Mouse (Mus musculus): ENCODE measurements around the gene Crybg2.

- TF ChIP-seq POLR2A (IDR thresholded peaks at IDR 0.05; ENCODE audit: borderline replicate concordance, extremely low read depth, insufficient read depth, insufficient read length, poor library complexity, severe bottlenecking) (no peak), CTCF (IDR thresholded peaks at IDR 0.05; ENCODE audit: borderline replicate concordance, extremely low read depth, insufficient read depth, insufficient read length) (no peak)
These were observed 38.0 kb downstream of the Crybg2 start for GRCm38 (mm10) chr4:134098628-134099027.
